ENCODE assay signal across 25 mouse cellular contexts in the genomic region with DNA sequence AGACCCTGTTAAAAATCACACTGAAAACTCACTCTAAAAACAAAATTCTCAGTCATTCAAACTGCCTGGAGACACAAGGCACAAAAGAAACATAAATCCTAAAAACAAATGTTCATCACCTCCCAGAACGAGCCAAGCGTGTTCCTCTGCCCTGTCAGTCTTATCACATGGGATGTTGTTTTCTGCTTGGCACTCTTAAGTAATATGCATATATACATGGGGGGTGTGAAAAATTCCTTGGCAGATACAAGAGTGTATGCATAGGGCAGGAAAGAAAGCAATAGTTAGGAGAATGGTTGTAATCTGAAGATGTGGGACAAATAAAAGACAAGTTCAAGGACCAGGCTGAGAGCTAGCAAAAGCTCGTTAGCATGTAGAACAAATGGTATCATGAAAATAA.
DNase-seq lines count a peak whose midpoint lies in the region; ATAC-seq lines count a peak whose summit lies in the region.
"Had no signal": no experiment of that assay in that cellular context is flagged by ENCODE, and none has a peak within 500 bp of the region (broad histone marks: within the 10 kb centered on the region; RNA-seq: fewer than 3 reads in every experiment).

No protein-coding gene starts in this region.

- no peak overlapping the region for H3K4me2 ChIP-seq in forebrain, embryonic 15.5 days (replicated peaks)
- no peak overlapping the region for H3K4me2 ChIP-seq in forebrain, embryonic 12.5 days
- H3K4me2 ChIP-seq in midbrain, embryonic 11.5 days: no peak overlapping the region
- no peak overlapping the region for H3K4me2 ChIP-seq in midbrain, embryonic 16.5 days (ENCODE audit: low read length)
- no peak overlapping the region for H3K4me2 ChIP-seq in forebrain, embryonic 16.5 days (ENCODE audit: low read length)
- H3K4me2 ChIP-seq: embryonic facial prominence, embryonic 12.5 days; embryonic facial prominence, embryonic 15.5 days; heart, embryonic 13.5 days; hindbrain, embryonic 12.5 days; hindbrain, embryonic 15.5 days; intestine, embryonic 15.5 days had no signal

- H3K27me3 ChIP-seq in forebrain, embryonic 15.5 days: no peaks in the 10 kb centered on the region
- no peaks in the 10 kb centered on the region for H3K27me3 ChIP-seq in forebrain, embryonic 12.5 days
- H3K27me3 ChIP-seq in midbrain, embryonic 11.5 days (ENCODE audit: control insufficient read depth, insufficient read depth, low read length): no peaks in the 10 kb centered on the region
- no peaks in the 10 kb centered on the region for H3K27me3 ChIP-seq in midbrain, embryonic 16.5 days (ENCODE audit: control insufficient read depth, insufficient read depth, low read depth, low read length)
- H3K27me3 ChIP-seq in forebrain, embryonic 16.5 days (replicated peaks; ENCODE audit: control insufficient read depth, insufficient read depth, low read length): no peaks in the 10 kb centered on the region
- H3K27me3 ChIP-seq: embryonic facial prominence, embryonic 12.5 days; embryonic facial prominence, embryonic 15.5 days; heart, embryonic 13.5 days; hindbrain, embryonic 12.5 days; hindbrain, embryonic 15.5 days; intestine, embryonic 15.5 days had no signal

- WGBS in forebrain, embryonic 15.5 days: 64% methylated on average over 3 of the region's 3 CpGs
- WGBS in forebrain, embryonic 12.5 days: 83% methylated on average over 3 of the region's 3 CpGs
- 89% methylated on average over 3 of the region's 3 CpGs for WGBS in midbrain, embryonic 11.5 days
- 83% methylated on average over 3 of the region's 3 CpGs for WGBS in midbrain, embryonic 16.5 days
- 51% methylated on average over 3 of the region's 3 CpGs for WGBS in forebrain, embryonic 16.5 days

- peaks cover 7% of the 10 kb centered on the region for H3K4me1 ChIP-seq in forebrain, embryonic 15.5 days
- H3K4me1 ChIP-seq in forebrain, embryonic 12.5 days: peaks cover 6% of the 10 kb centered on the region
- H3K4me1 ChIP-seq in midbrain, embryonic 11.5 days (ENCODE audit: control insufficient read depth, insufficient read depth, low read length): no peaks in the 10 kb centered on the region
- H3K4me1 ChIP-seq in midbrain, embryonic 16.5 days (ENCODE audit: control insufficient read depth, insufficient read depth, low read length): peaks cover 14% of the 10 kb centered on the region
- 0 out of 2 replicates have a peak, but pooled peaks cover 3% of the 10 kb centered on the region for H3K4me1 ChIP-seq in forebrain, embryonic 16.5 days (replicated peaks; ENCODE audit: control insufficient read depth, insufficient read depth, low read length)
- H3K4me1 ChIP-seq: embryonic facial prominence, embryonic 12.5 days; embryonic facial prominence, embryonic 15.5 days; heart, embryonic 10.5 days; heart, embryonic 13.5 days; hindbrain, embryonic 12.5 days; intestine, embryonic 15.5 days had no signal

- no peak overlapping the region for H3K9ac ChIP-seq in forebrain, embryonic 15.5 days (replicated peaks)
- no peak overlapping the region for H3K9ac ChIP-seq in forebrain, embryonic 12.5 days
- H3K9ac ChIP-seq in midbrain, embryonic 11.5 days (ENCODE audit: low read length): no peak overlapping the region
- no peak overlapping the region for H3K9ac ChIP-seq in midbrain, embryonic 16.5 days (ENCODE audit: low read depth, low read length)
- H3K9ac ChIP-seq in forebrain, embryonic 16.5 days (replicated peaks; ENCODE audit: low read depth, low read length): no peak overlapping the region
- H3K9ac ChIP-seq: embryonic facial prominence, embryonic 12.5 days; embryonic facial prominence, embryonic 15.5 days; heart, embryonic 13.5 days; hindbrain, embryonic 12.5 days; hindbrain, embryonic 15.5 days; intestine, embryonic 15.5 days had no signal

- H3K36me3 ChIP-seq in forebrain, embryonic 15.5 days: no peaks in the 10 kb centered on the region
- H3K36me3 ChIP-seq in forebrain, embryonic 12.5 days (replicated peaks): no peaks in the 10 kb centered on the region
- H3K36me3 ChIP-seq in midbrain, embryonic 11.5 days (ENCODE audit: control insufficient read depth, insufficient read depth, low read length): no peaks in the 10 kb centered on the region
- H3K36me3 ChIP-seq in midbrain, embryonic 16.5 days (ENCODE audit: control insufficient read depth, insufficient read depth, low read length): no peaks in the 10 kb centered on the region
- H3K36me3 ChIP-seq in forebrain, embryonic 16.5 days (ENCODE audit: control insufficient read depth, insufficient read depth): no peaks in the 10 kb centered on the region
- H3K36me3 ChIP-seq: embryonic facial prominence, embryonic 12.5 days; embryonic facial prominence, embryonic 15.5 days; heart, embryonic 10.5 days; heart, embryonic 13.5 days; hindbrain, embryonic 12.5 days; hindbrain, embryonic 15.5 days; intestine, embryonic 15.5 days had no signal

- H3K9me3 ChIP-seq in forebrain, embryonic 15.5 days: no peaks in the 10 kb centered on the region
- no peaks in the 10 kb centered on the region for H3K9me3 ChIP-seq in forebrain, embryonic 12.5 days
- H3K9me3 ChIP-seq in midbrain, embryonic 11.5 days (ENCODE audit: control insufficient read depth, low read length): no peaks in the 10 kb centered on the region
- H3K9me3 ChIP-seq in midbrain, embryonic 16.5 days (replicated peaks; ENCODE audit: control insufficient read depth, low read length, poor library complexity, severe bottlenecking): no peaks in the 10 kb centered on the region
- H3K9me3 ChIP-seq in forebrain, embryonic 16.5 days (ENCODE audit: control insufficient read depth, low read length): no peaks in the 10 kb centered on the region
- H3K9me3 ChIP-seq: embryonic facial prominence, embryonic 12.5 days; embryonic facial prominence, embryonic 15.5 days; heart, embryonic 10.5 days; heart, embryonic 13.5 days; hindbrain, embryonic 12.5 days; hindbrain, embryonic 15.5 days; intestine, embryonic 15.5 days had no signal

- peak; percentile 66 for DNase-seq in midbrain, embryonic 11.5 days (ENCODE audit: low spot score, missing footprints)
- DNase-seq in thymus, postnatal 0 days (ENCODE audit: low spot score): no peak
- DNase-seq: adrenal gland, adult 2 months; adrenal gland, postnatal 25 days; cerebellum, adult 11 months; cerebellum, adult 2 months; cerebellum, adult 9-11 months; cerebellum, postnatal 25 days; gastrocnemius, postnatal 25 days; heart, adult 2 months; heart, postnatal 14 days; kidney, adult 11 months; kidney, adult 8-10 months had no signal

- H3K4me3 ChIP-seq in forebrain, embryonic 15.5 days: no peak overlapping the region
- H3K4me3 ChIP-seq in forebrain, embryonic 12.5 days (replicated peaks): no peak overlapping the region
- no peak overlapping the region for H3K4me3 ChIP-seq in midbrain, embryonic 11.5 days (ENCODE audit: low read depth, low read length)
- H3K4me3 ChIP-seq in midbrain, embryonic 16.5 days (ENCODE audit: low read depth, low read length): no peak overlapping the region
- H3K4me3 ChIP-seq in forebrain, embryonic 16.5 days (replicated peaks; ENCODE audit: low read length): no peak overlapping the region
- H3K4me3 ChIP-seq: embryonic facial prominence, embryonic 12.5 days; embryonic facial prominence, embryonic 15.5 days; heart, adult 2 months; heart, embryonic 10.5 days; heart, embryonic 13.5 days; hindbrain, embryonic 12.5 days; hindbrain, embryonic 15.5 days; intestine, embryonic 15.5 days had no signal

- H3K27ac ChIP-seq in forebrain, embryonic 15.5 days (replicated peaks): peak overlapping the region; percentile 51
- no peak overlapping the region for H3K27ac ChIP-seq in forebrain, embryonic 12.5 days
- H3K27ac ChIP-seq in midbrain, embryonic 11.5 days (ENCODE audit: low read depth, low read length): no peak overlapping the region
- H3K27ac ChIP-seq in midbrain, embryonic 16.5 days (ENCODE audit: low read length): no peak overlapping the region
- peak overlapping the region; percentile 34; the same call in 1 of the 2 replicates for H3K27ac ChIP-seq in forebrain, embryonic 16.5 days (ENCODE audit: low read length)
- H3K27ac ChIP-seq: embryonic facial prominence, embryonic 12.5 days; embryonic facial prominence, embryonic 15.5 days; heart, adult 2 months; heart, embryonic 10.5 days; heart, embryonic 13.5 days; hindbrain, embryonic 12.5 days; hindbrain, embryonic 15.5 days; intestine, embryonic 15.5 days had no signal

- peak; percentile 85 for ATAC-seq in forebrain, embryonic 15.5 days (replicated peaks)
- ATAC-seq in forebrain, embryonic 12.5 days (ENCODE audit: low FRiP score): no peak
- ATAC-seq in midbrain, embryonic 11.5 days (ENCODE audit: low FRiP score): no peak
- ATAC-seq in midbrain, embryonic 16.5 days: no peak
- peak; percentile 88 for ATAC-seq in forebrain, embryonic 16.5 days
- ATAC-seq: CD4-positive, CD25-positive, alpha-beta regulatory T cell, adult 4 months; intestine, embryonic 15.5 days had no signal

Comparison
In these comparisons a context has a peak if more than half of its experiments do, and no peak if none do; other contexts are left out.
1. ATAC-seq: peak in forebrain, embryonic 15.5 days (single experiment) and forebrain, embryonic 16.5 days (single experiment); none in forebrain, embryonic 12.5 days (single experiment), midbrain, embryonic 11.5 days (single experiment) and midbrain, embryonic 16.5 days (single experiment).
2. H3K27ac ChIP-seq: peak in forebrain, embryonic 15.5 days (single experiment) and forebrain, embryonic 16.5 days (single experiment); none in forebrain, embryonic 12.5 days (single experiment), midbrain, embryonic 11.5 days (single experiment) and midbrain, embryonic 16.5 days (single experiment).